Mouse (Mus musculus) forebrain, embryonic 16.5 days (tissue): Measurements from ENCODE around the gene Enox1. TPM values are rescaled to one million over a fixed set of nuclear protein-coding genes. Genes with fewer than 3 reads are reported as not detected.

ENCODE experiments used
- ATAC-seq: fragments of 200-750 bp; cut with Nextera tagmentation; 2 replicates; pipeline ENCODE4 v1.8.0; 2017; ENCODE audit warnings: mild to moderate bottlenecking, moderate library complexity
- H3K27ac ChIP-seq: fragments of 300-500 bp; sonication (generic); 2 replicates; pipeline ENCODE4 v1.5.1; 2014; ENCODE audit warnings: low read length, control low read depth
- H3K27me3 ChIP-seq: fragments of 300-500 bp; sonication (generic); replicated peaks from 2 replicates; pipeline ENCODE4 v1.6.1; 2014; ENCODE audit warnings: low read length; ENCODE audit not compliant: control insufficient read depth, insufficient read depth
- H3K36me3 ChIP-seq: fragments of 300-500 bp; sonication (generic); 2 replicates; pipeline ENCODE4 v1.6.1; 2014; ENCODE audit not compliant: control insufficient read depth, insufficient read depth
- H3K4me1 ChIP-seq: fragments of 300-500 bp; sonication (generic); replicated peaks from 2 replicates; pipeline ENCODE4 v1.6.1; 2014; ENCODE audit warnings: low read length; ENCODE audit not compliant: control insufficient read depth, insufficient read depth
- H3K4me2 ChIP-seq: fragments of 300-500 bp; sonication (generic); 2 replicates; pipeline ENCODE4 v1.6.1; 2014; ENCODE audit warnings: mild to moderate bottlenecking, low read length, control low read depth
- H3K4me3 ChIP-seq: fragments of 300-500 bp; sonication (generic); replicated peaks from 2 replicates; pipeline ENCODE4 v1.5.1; 2014; ENCODE audit warnings: mild to moderate bottlenecking, low read length, control low read depth
- H3K9ac ChIP-seq: fragments of 300-500 bp; sonication (generic); replicated peaks from 2 replicates; pipeline ENCODE4 v1.6.1; 2014; ENCODE audit warnings: low read depth, low read length, control low read depth
- H3K9me3 ChIP-seq: fragments of 300-500 bp; sonication (generic); 2 replicates; pipeline ENCODE4 v1.6.1; 2016; ENCODE audit warnings: low read length; ENCODE audit not compliant: control insufficient read depth
- WGBS: fragments of 180-500 bp; shearing (Covaris S2); extraction: QIAGEN DNeasy Blood & Tissue Kit; methylation state at CpG from one replicate; pipeline ENCODE4 v1.1.7; 2014; 5-methylcytosine and 5-hydroxymethylcytosine counted together
- polyA plus RNA-seq: library from polyadenylated mRNA; unstranded; fragments of >200 nt; fragmentation: Nextera tagmentation; extraction: Ambion mirVana; gene quantifications from 2 replicates; pipeline ENCODE4 v1.2.1, GENCODE M21; 2015

Enox1 gene
- polyA plus RNA-seq, 1 experiment from 2014 or later = 64.4 TPM

DNA sequence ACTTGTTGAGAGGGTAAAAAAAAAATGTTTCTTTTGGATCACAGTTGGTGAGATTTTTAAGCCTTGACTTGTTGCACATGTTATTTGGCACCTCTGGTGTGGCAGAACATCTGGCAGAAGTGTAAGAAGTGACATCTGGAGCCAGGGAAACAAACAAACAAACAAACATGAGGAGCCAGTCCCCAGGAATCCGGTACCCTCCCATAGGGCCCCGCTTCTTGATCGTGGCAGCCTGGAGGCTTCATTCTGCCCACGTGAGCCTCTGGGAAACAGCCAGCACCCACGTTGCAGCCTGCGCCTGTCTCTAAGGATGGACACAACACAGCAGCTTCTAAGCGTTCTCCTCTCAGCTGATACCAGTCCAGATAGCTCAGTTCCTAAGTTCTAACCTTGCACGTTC lies 211.8 kb downstream of the Enox1 start:
- H3K27me3 ChIP-seq = no peaks in the 10 kb centered on the region
- no peaks in the 10 kb centered on the region for H3K4me1 ChIP-seq
- 75% methylated on average over 8 of the region's 8 CpGs for WGBS
- no peak overlapping the region for H3K4me2 ChIP-seq
- no peak overlapping the region for H3K27ac ChIP-seq
- H3K4me3 ChIP-seq = no peak overlapping the region
- no peak for ATAC-seq
- no peaks in the 10 kb centered on the region for H3K36me3 ChIP-seq
- no peak overlapping the region for H3K9ac ChIP-seq
- H3K9me3 ChIP-seq = no peaks in the 10 kb centered on the region

DNA sequence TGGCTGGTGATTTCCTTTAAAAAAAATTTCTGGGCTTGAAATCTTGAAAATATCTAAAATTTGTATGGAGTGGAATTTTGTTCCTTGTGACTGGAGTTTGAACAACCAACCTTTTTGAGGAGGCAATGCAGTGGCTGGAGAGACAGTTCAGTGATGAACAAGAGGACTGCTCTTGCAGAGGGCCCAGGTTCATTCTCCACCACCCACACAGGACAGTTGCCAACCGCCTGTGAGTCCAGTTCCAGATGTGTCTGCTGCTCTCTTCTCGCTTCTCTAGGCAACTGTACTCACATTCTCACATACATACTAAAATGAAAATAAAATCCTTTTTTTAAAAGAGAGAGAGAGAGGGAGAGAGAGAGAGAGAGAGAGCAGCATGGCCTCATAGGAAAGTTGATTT lies 212.5 kb downstream of the Enox1 start:
- no peak overlapping the region for H3K9ac ChIP-seq
- H3K27me3 ChIP-seq = no peaks in the 10 kb centered on the region
- no peaks in the 10 kb centered on the region for H3K36me3 ChIP-seq
- H3K27ac ChIP-seq = no peak overlapping the region
- 79% methylated on average over 2 of the region's 2 CpGs for WGBS
- no peaks in the 10 kb centered on the region for H3K4me1 ChIP-seq
- no peaks in the 10 kb centered on the region for H3K9me3 ChIP-seq
- ATAC-seq = no peak
- H3K4me3 ChIP-seq = no peak overlapping the region
- H3K4me2 ChIP-seq = no peak overlapping the region

DNA sequence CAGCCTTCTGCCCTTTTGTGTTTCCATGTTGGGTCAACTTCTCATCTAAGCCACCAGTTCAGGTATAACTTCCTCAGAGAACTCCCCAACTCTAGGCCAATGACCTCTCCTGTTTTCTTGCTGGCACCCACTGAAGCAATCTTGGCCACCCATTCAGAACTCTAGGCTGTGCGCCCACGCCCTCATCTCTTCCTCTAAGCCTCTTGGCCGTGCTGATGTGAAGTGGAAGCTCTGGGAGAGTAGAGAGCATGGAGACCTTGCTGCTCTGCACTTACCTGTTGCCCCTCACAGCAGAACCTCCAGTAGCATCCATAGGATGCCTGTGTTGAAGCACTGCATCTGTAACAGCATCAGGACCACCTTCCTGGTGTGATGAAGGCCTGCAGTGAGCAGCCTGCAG lies 214.0 kb downstream of the Enox1 start:
- H3K27ac ChIP-seq = no peak overlapping the region
- H3K4me3 ChIP-seq = no peak overlapping the region
- 85% methylated on average over 3 of the region's 3 CpGs for WGBS
- H3K36me3 ChIP-seq = no peaks in the 10 kb centered on the region
- H3K9me3 ChIP-seq = no peaks in the 10 kb centered on the region
- H3K27me3 ChIP-seq = no peaks in the 10 kb centered on the region
- no peak overlapping the region for H3K9ac ChIP-seq
- H3K4me1 ChIP-seq = no peaks in the 10 kb centered on the region
- H3K4me2 ChIP-seq = no peak overlapping the region
- no peak for ATAC-seq

DNA sequence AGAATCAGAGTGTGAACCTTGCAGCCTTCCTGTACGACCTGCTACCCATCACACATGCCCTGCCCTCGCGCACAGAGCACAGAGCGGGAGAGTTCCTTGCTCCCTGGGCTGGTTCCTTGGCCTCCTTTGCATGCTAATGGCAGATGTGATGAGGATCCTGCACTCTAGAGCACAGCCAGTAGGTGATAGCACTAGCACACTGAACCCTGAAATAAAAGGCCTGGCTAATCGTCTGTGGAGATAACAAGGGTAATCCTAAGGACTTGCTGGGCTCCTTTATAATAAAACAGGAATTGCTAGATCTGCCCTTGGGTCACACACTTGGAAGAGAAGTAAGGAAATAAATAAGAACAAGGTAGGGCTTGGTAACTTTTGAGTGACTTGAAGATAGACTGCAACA lies 215.4 kb downstream of the Enox1 start:
- no peak overlapping the region for H3K4me3 ChIP-seq
- H3K4me1 ChIP-seq = peaks cover 2% of the 10 kb centered on the region; the same call in 1 of the 2 replicates
- no peaks in the 10 kb centered on the region for H3K36me3 ChIP-seq
- no peaks in the 10 kb centered on the region for H3K27me3 ChIP-seq
- H3K9ac ChIP-seq = no peak overlapping the region
- no peaks in the 10 kb centered on the region for H3K9me3 ChIP-seq
- WGBS = 71% methylated on average over 5 of the region's 5 CpGs
- H3K27ac ChIP-seq = no peak overlapping the region
- H3K4me2 ChIP-seq = no peak overlapping the region
- no peak for ATAC-seq

GRCm38 (mm10) chr14:77373119-77373518 lies 216.6 kb downstream of the Enox1 start:
- Histone ChIP-seq H3K27me3 (no peaks in the 10 kb centered on the region), H3K36me3 (no peaks in the 10 kb centered on the region), H3K4me1 (peaks cover 10% of the 10 kb centered on the region), H3K4me3 (no peak overlapping the region), H3K4me2 (no peak overlapping the region), H3K27ac (no peak overlapping the region), H3K9ac (no peak overlapping the region), H3K9me3 (no peaks in the 10 kb centered on the region)
- 78% methylated on average over 3 of the region's 3 CpGs for WGBS
- no peak for ATAC-seq

GRCm38 (mm10) chr14:77375054-77375453 lies 218.5 kb downstream of the Enox1 start:
- 81% methylated on average over 2 of the region's 2 CpGs for WGBS
- Histone ChIP-seq H3K27ac (no peak overlapping the region), H3K36me3 (no peaks in the 10 kb centered on the region), H3K9me3 (no peaks in the 10 kb centered on the region), H3K4me3 (no peak overlapping the region), H3K4me1 (peaks cover 11% of the 10 kb centered on the region), H3K4me2 (no peak overlapping the region), H3K9ac (no peak overlapping the region), H3K27me3 (no peaks in the 10 kb centered on the region)
- ATAC-seq = no peak

DNA sequence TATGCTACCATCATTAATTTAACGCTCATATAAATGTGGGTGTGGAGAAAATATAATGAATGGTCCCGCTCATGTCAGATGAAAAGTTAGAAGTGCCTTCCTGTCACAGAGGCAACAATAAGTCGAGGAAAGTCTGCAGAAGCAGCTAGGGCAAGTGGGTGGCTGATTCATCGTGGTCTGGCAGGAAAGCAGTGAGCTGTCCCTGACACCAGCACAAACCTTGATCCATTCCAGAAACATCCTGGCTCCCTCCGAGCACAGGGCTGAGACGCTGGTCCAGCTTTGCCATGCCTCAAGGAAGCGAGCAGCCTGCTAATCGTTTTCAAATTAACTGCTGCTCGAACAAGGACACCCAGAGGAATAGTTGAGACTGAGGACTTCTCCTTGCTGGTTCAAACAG lies 219.1 kb downstream of the Enox1 start:
- Histone ChIP-seq H3K9ac (no peak overlapping the region), H3K4me3 (no peak overlapping the region), H3K36me3 (no peaks in the 10 kb centered on the region), H3K27me3 (no peaks in the 10 kb centered on the region), H3K4me1 (peaks cover 11% of the 10 kb centered on the region), H3K4me2 (no peak overlapping the region), H3K9me3 (no peaks in the 10 kb centered on the region), H3K27ac (no peak overlapping the region)
- WGBS = 72% methylated on average over 9 of the region's 9 CpGs
- ATAC-seq = no peak

- H3K4me3 ChIP-seq = no peak overlapping the region
- no peak overlapping the region for H3K4me2 ChIP-seq
- peaks cover 11% of the 10 kb centered on the region for H3K4me1 ChIP-seq
- H3K36me3 ChIP-seq = no peaks in the 10 kb centered on the region
- no peaks in the 10 kb centered on the region for H3K27me3 ChIP-seq
- no peak for ATAC-seq
- 86% methylated on average over 7 of the region's 7 CpGs for WGBS
- no peak overlapping the region for H3K9ac ChIP-seq
- no peaks in the 10 kb centered on the region for H3K9me3 ChIP-seq
- no peak overlapping the region for H3K27ac ChIP-seq
Measured at GRCm38 (mm10) chr14:77376731-77377130, 220.2 kb downstream of the Enox1 start.

GRCm38 (mm10) chr14:77377439-77377838 lies 220.9 kb downstream of the Enox1 start:
- ATAC-seq = peak; percentile 51
- Histone ChIP-seq H3K9me3 (no peaks in the 10 kb centered on the region), H3K4me3 (no peak overlapping the region), H3K4me2 (peak overlapping the region; percentile 25; the same call in 1 of the 2 replicates), H3K4me1 (peaks cover 11% of the 10 kb centered on the region), H3K36me3 (no peaks in the 10 kb centered on the region), H3K9ac (no peak overlapping the region), H3K27ac (peak overlapping the region; percentile 68), H3K27me3 (no peaks in the 10 kb centered on the region)
- 8% methylated on average over 3 of the region's 3 CpGs for WGBS

- Histone ChIP-seq H3K36me3 (no peaks in the 10 kb centered on the region), H3K9me3 (no peaks in the 10 kb centered on the region), H3K27me3 (no peaks in the 10 kb centered on the region), H3K4me1 (peaks cover 11% of the 10 kb centered on the region), H3K27ac (peak overlapping the region; percentile 68), H3K9ac (no peak overlapping the region), H3K4me2 (peak overlapping the region; percentile 25; the same call in 1 of the 2 replicates), H3K4me3 (no peak overlapping the region)
- ATAC-seq = peak; percentile 93
- WGBS = 6% methylated on average over 5 of the region's 5 CpGs
Measured at GRCm38 (mm10) chr14:77377873-77378272, 221.3 kb downstream of the Enox1 start.
